Mouse (Mus musculus) 3134 (cell line): ENCODE results near the gene Tsr3.

Experiments
- DNase-seq: peaks from one replicate; pipeline ENCODE4 v3.0.0-alpha.2; 2011; ENCODE audit warnings: low spot score; ENCODE audit not compliant: insufficient read length; ENCODE audit errors: extremely low read depth

Gene Tsr3

GRCm38 (mm10) chr17:25243131-25243780 lies 3.3 kb downstream of the Tsr3 start:
- no peak for DNase-seq

- DNase-seq: no peak
Observed at GRCm38 (mm10) chr17:25244239-25244638, 4.3 kb downstream of the Tsr3 start.

- no peak for DNase-seq
Observed at GRCm38 (mm10) chr17:25248033-25248750, 8.2 kb downstream of the Tsr3 start.

GRCm38 (mm10) chr17:25250181-25250835 lies 10.3 kb downstream of the Tsr3 start:
- no peak for DNase-seq

GRCm38 (mm10) chr17:25252643-25253042 lies 12.7 kb downstream of the Tsr3 start:
- no peak for DNase-seq

GRCm38 (mm10) chr17:25253760-25254159 lies 13.8 kb downstream of the Tsr3 start:
- no peak for DNase-seq

GRCm38 (mm10) chr17:25255110-25255509 lies 15.1 kb downstream of the Tsr3 start:
- DNase-seq: no peak

GRCm38 (mm10) chr17:25256140-25256754 lies 16.3 kb downstream of the Tsr3 start, which contains the start of gene Baiap3:
TSS of gene Baiap3 (minus strand) at chr17:25256364.
- no peak for DNase-seq

GRCm38 (mm10) chr17:25257804-25258261 lies 17.9 kb downstream of the Tsr3 start:
- no peak for DNase-seq

- DNase-seq: no peak
Observed at GRCm38 (mm10) chr17:25264453-25264852, 24.5 kb downstream of the Tsr3 start.

- DNase-seq: no peak
Observed at GRCm38 (mm10) chr17:25270795-25271335, 30.9 kb downstream of the Tsr3 start.

- DNase-seq: no peak
Observed at GRCm38 (mm10) chr17:25272326-25272725, 32.4 kb downstream of the Tsr3 start.

- DNase-seq: peak; percentile 95
Observed at GRCm38 (mm10) chr17:25272951-25273705, 33.2 kb downstream of the Tsr3 start.

- peak; percentile 92 for DNase-seq
Observed at GRCm38 (mm10) chr17:25273706-25274501, 33.9 kb downstream of the Tsr3 start.

- no peak for DNase-seq
Observed at GRCm38 (mm10) chr17:25274571-25275346, 34.8 kb downstream of the Tsr3 start, which contains the start of gene Ube2i. TSS of gene Ube2i (minus strand) at chr17:25274622.

GRCm38 (mm10) chr17:25275833-25276232 lies 35.9 kb downstream of the Tsr3 start:
- DNase-seq: no peak

GRCm38 (mm10) chr17:25282133-25282532 lies 42.2 kb downstream of the Tsr3 start:
- peak; percentile 60 for DNase-seq

- peak; percentile 32 for DNase-seq
Observed at GRCm38 (mm10) chr17:25285033-25285432, 45.1 kb downstream of the Tsr3 start.
